Mouse (Mus musculus) retina, adult 2 months (tissue): Measurements from ENCODE around the gene Scube1.

Experiments
- DNase-seq: peaks from one replicate; pipeline ENCODE4 v3.0.0-alpha.2; 2012; ENCODE audit warnings: low read depth, low spot score

Gene Scube1

GRCm38 (mm10) chr15:83709889-83710774 lies 14.7 kb downstream of the Scube1 start:
- DNase-seq: no peak

GRCm38 (mm10) chr15:83706528-83707199 lies 18.2 kb downstream of the Scube1 start:
- no peak for DNase-seq

- DNase-seq: no peak
Measured at GRCm38 (mm10) chr15:83700593-83700923, 24.3 kb downstream of the Scube1 start.

GRCm38 (mm10) chr15:83699834-83700592 lies 24.8 kb downstream of the Scube1 start:
- no peak for DNase-seq

GRCm38 (mm10) chr15:83699132-83699833 lies 25.5 kb downstream of the Scube1 start:
- DNase-seq: no peak

- no peak for DNase-seq
Measured at GRCm38 (mm10) chr15:83696681-83697381, 28.0 kb downstream of the Scube1 start.

GRCm38 (mm10) chr15:83695159-83695558 lies 29.7 kb downstream of the Scube1 start:
- DNase-seq: no peak

- DNase-seq: no peak
Measured at GRCm38 (mm10) chr15:83691901-83692361, 32.9 kb downstream of the Scube1 start.

GRCm38 (mm10) chr15:83689946-83690345 lies 34.9 kb downstream of the Scube1 start:
- no peak for DNase-seq

GRCm38 (mm10) chr15:83686601-83687000 lies 38.2 kb downstream of the Scube1 start:
- no peak for DNase-seq

- DNase-seq: no peak
Measured at GRCm38 (mm10) chr15:83685950-83686349, 38.9 kb downstream of the Scube1 start.

GRCm38 (mm10) chr15:83683051-83683561 lies 41.7 kb downstream of the Scube1 start:
- no peak for DNase-seq

- no peak for DNase-seq
Measured at GRCm38 (mm10) chr15:83680300-83680699, 44.5 kb downstream of the Scube1 start.

GRCm38 (mm10) chr15:83679729-83680128 lies 45.1 kb downstream of the Scube1 start:
- DNase-seq: no peak

GRCm38 (mm10) chr15:83678606-83679005 lies 46.2 kb downstream of the Scube1 start:
- no peak for DNase-seq

GRCm38 (mm10) chr15:83678089-83678488 lies 46.7 kb downstream of the Scube1 start:
- no peak for DNase-seq

GRCm38 (mm10) chr15:83677098-83677497 lies 47.7 kb downstream of the Scube1 start:
- DNase-seq: no peak

GRCm38 (mm10) chr15:83676286-83676685 lies 48.5 kb downstream of the Scube1 start:
- no peak for DNase-seq

GRCm38 (mm10) chr15:83673621-83674020 lies 51.2 kb downstream of the Scube1 start:
- DNase-seq: no peak

GRCm38 (mm10) chr15:83667501-83667900 lies 57.3 kb downstream of the Scube1 start:
- DNase-seq: no peak

GRCm38 (mm10) chr15:83666418-83666817 lies 58.4 kb downstream of the Scube1 start:
- DNase-seq: no peak
